Mouse (Mus musculus): ENCODE data around the gene Strn3. TPM values are rescaled to one million over a fixed set of nuclear protein-coding genes. Genes with fewer than 3 reads are reported as not detected.

Strn3 gene
- total and polyA plus RNA-seq, 3 experiments = 22.1 to 47.9 (median 27.7) TPM

- Histone ChIP-seq H3K4me1 (ENCODE audit: control insufficient read depth in 1 of 2, insufficient read depth in 2 of 2) (peaks cover 2 to 27% of the 10 kb centered on the region in 2 experiments; a peak in 3 of 4 replicates), H3K9me3 (replicated peaks; ENCODE audit: low read length) (no peaks in the 10 kb centered on the region), H3K9ac (ENCODE audit: insufficient read depth, low read depth) (no peak overlapping the region), H3K4me3 (replicated peaks in 1 of 3; ENCODE audit: low read depth in 2 of 3, low read length in 2 of 3, poor library complexity in 1 of 3) (no peak overlapping the region), H3K36me3 (replicated peaks in 1 of 2; ENCODE audit: control insufficient read depth in 1 of 2, insufficient read depth in 1 of 2, low read length in 1 of 2) (peaks cover 0 to 6% of the 10 kb centered on the region in 2 experiments), H3K4me2 (ENCODE audit: insufficient read depth, low read depth, poor library complexity, severe bottlenecking) (no peak overlapping the region), H3K27me3 (replicated peaks) (no peaks in the 10 kb centered on the region), H3K27ac (ENCODE audit: insufficient read depth, low read depth) (no peak overlapping the region), H3K79me2 (replicated peaks; ENCODE audit: control insufficient read depth, extremely low read depth, insufficient read depth, poor library complexity, severe bottlenecking) (peaks cover 62% of the 10 kb centered on the region)
- dilution Hi-C loops (cut with MboI; ENCODE audit: extremely low pct_ligation_motif_present, extremely low pct_unique_long_range_greater_than_20kb, low sequenced_read_pairs) = no loop called here
- in situ Hi-C loops (cut with MboI; ENCODE audit: low pct_ligation_motif_present, low pct_unique_long_range_greater_than_20kb, low sequenced_read_pairs) = no loop called here
- no peak for DNase-seq (ENCODE audit: extremely low read depth)
- TF ChIP-seq TBP (conservative IDR thresholded peaks at IDR 0.05; ENCODE audit: low read depth, low read length) (no peak), ETS1 (conservative IDR thresholded peaks at IDR 0.05; ENCODE audit: low read depth, low read length) (no peak), MAX (IDR thresholded peaks at IDR 0.05; ENCODE audit: low read length) (no peak), USF1 (IDR thresholded peaks at IDR 0.05; ENCODE audit: low read depth, low read length) (no peak), MAFK (IDR thresholded peaks at IDR 0.05; ENCODE audit: insufficient replicate concordance, low read length) (no peak), CTCF (conservative IDR thresholded peaks at IDR 0.05 in 1 of 2, IDR thresholded peaks at IDR 0.05 in 1 of 2; ENCODE audit: low read depth in 2 of 2, low read length in 2 of 2) (no peak), POLR2AphosphoS2 (IDR thresholded peaks at IDR 0.05; ENCODE audit: low read depth, low read length) (no peak), POLR2A (IDR thresholded peaks at IDR 0.05; ENCODE audit: low read depth, low read length) (no peak), ZNF384 (IDR thresholded peaks at IDR 0.05; ENCODE audit: low read depth, low read length) (no peak), RAD21 (IDR thresholded peaks at IDR 0.05; ENCODE audit: low read depth, low read length) (no peak), HCFC1 (IDR thresholded peaks at IDR 0.05; ENCODE audit: low read depth, low read length) (no peak), PAX5 (IDR thresholded peaks at IDR 0.05; ENCODE audit: low read length) (no peak), USF2 (conservative IDR thresholded peaks at IDR 0.05; ENCODE audit: low read depth, low read length) (no peak), KAT2A (IDR thresholded peaks at IDR 0.05; ENCODE audit: insufficient replicate concordance, low read length) (no peak), MYC (IDR thresholded peaks at IDR 0.05; ENCODE audit: low read depth, low read length) (no peak), MAZ (IDR thresholded peaks at IDR 0.05; ENCODE audit: low read depth, low read length) (no peak), MXI1 (IDR thresholded peaks at IDR 0.05; ENCODE audit: low read depth, low read length) (no peak), E2F4 (IDR thresholded peaks at IDR 0.05; ENCODE audit: insufficient replicate concordance, low read depth, low read length) (no peak), CHD1 (IDR thresholded peaks at IDR 0.05; ENCODE audit: low read depth, low read length) (no peak), ZKSCAN1 (IDR thresholded peaks at IDR 0.05; ENCODE audit: borderline replicate concordance, low read depth, low read length) (no peak)
Measured at GRCm38 (mm10) chr12:51688546-51688945, 3.2 kb downstream of the Strn3 start.

- dilution Hi-C loops (cut with MboI; ENCODE audit: extremely low pct_ligation_motif_present, extremely low pct_unique_long_range_greater_than_20kb, low sequenced_read_pairs) (no loop called here), in situ Hi-C loops (cut with MboI; ENCODE audit: low pct_ligation_motif_present, low pct_unique_long_range_greater_than_20kb, low sequenced_read_pairs) (no loop called here)
- Histone ChIP-seq H3K4me1 (ENCODE audit: control insufficient read depth in 1 of 2, insufficient read depth in 2 of 2) (peaks cover 3 to 40% of the 10 kb centered on the region in 2 experiments; a peak in 3 of 4 replicates), H3K4me2 (ENCODE audit: insufficient read depth, low read depth, poor library complexity, severe bottlenecking) (no peak overlapping the region), H3K36me3 (replicated peaks in 1 of 2; ENCODE audit: control insufficient read depth in 1 of 2, insufficient read depth in 1 of 2, low read length in 1 of 2) (peaks cover 5 to 19% of the 10 kb centered on the region in 2 experiments), H3K9me3 (replicated peaks; ENCODE audit: low read length) (no peaks in the 10 kb centered on the region), H3K27ac (ENCODE audit: insufficient read depth, low read depth) (no peak overlapping the region), H3K9ac (ENCODE audit: insufficient read depth, low read depth) (no peak overlapping the region), H3K27me3 (replicated peaks) (no peaks in the 10 kb centered on the region), H3K79me2 (replicated peaks; ENCODE audit: control insufficient read depth, extremely low read depth, insufficient read depth, poor library complexity, severe bottlenecking) (peaks cover 72% of the 10 kb centered on the region), H3K4me3 (replicated peaks in 1 of 3; ENCODE audit: low read depth in 2 of 3, low read length in 2 of 3, poor library complexity in 1 of 3) (no peak overlapping the region)
- DNase-seq (ENCODE audit: extremely low read depth) = no peak
- TF ChIP-seq IRF4 (IDR thresholded peaks at IDR 0.05; ENCODE audit: low read depth, low read length) (no peak), CTCF (conservative IDR thresholded peaks at IDR 0.05 in 1 of 2, IDR thresholded peaks at IDR 0.05 in 1 of 2; ENCODE audit: low read depth in 2 of 2, low read length in 2 of 2) (no peak), NELFE (IDR thresholded peaks at IDR 0.05; ENCODE audit: low read depth, low read length) (no peak), MYC (IDR thresholded peaks at IDR 0.05; ENCODE audit: low read depth, low read length) (no peak), HCFC1 (IDR thresholded peaks at IDR 0.05; ENCODE audit: low read depth, low read length) (no peak)
Measured at GRCm38 (mm10) chr12:51678844-51679243, 12.9 kb downstream of the Strn3 start.

All from CH12.LX (cell line).